Mouse (Mus musculus): ENCODE measurements around the gene Lrrc14b. TPM values are rescaled to one million over a fixed set of nuclear protein-coding genes. Genes with fewer than 3 reads are reported as not detected.

Lrrc14b gene
- not detected in 2 replicates for polyA plus RNA-seq (2016; fragmentation: Nextera tagmentation; extraction: Ambion mirVana)

GRCm38 (mm10) chr13:74363859-74364235 is at the start of gene Lrrc14b:
TSS of gene Lrrc14b (minus strand) at chr13:74364005.
- Histone ChIP-seq H3K36me3 (replicated peaks) (peaks cover 24% of the 10 kb centered on the region), H3K4me1 (no peaks in the 10 kb centered on the region), H3K4me3 (replicated peaks) (no peak within 1 kb of the TSS), H3K27ac (no peak within 1 kb of the TSS), H3K9ac (no peak within 1 kb of the TSS), H3K27me3 (no peaks in the 10 kb centered on the region), H3K4me2 (no peak within 1 kb of the TSS), H3K9me3 (no peaks in the 10 kb centered on the region)
- WGBS: 89% methylated on average over 8 of the region's 8 CpGs
- no peak for ATAC-seq (ENCODE audit: low FRiP score)

DNA sequence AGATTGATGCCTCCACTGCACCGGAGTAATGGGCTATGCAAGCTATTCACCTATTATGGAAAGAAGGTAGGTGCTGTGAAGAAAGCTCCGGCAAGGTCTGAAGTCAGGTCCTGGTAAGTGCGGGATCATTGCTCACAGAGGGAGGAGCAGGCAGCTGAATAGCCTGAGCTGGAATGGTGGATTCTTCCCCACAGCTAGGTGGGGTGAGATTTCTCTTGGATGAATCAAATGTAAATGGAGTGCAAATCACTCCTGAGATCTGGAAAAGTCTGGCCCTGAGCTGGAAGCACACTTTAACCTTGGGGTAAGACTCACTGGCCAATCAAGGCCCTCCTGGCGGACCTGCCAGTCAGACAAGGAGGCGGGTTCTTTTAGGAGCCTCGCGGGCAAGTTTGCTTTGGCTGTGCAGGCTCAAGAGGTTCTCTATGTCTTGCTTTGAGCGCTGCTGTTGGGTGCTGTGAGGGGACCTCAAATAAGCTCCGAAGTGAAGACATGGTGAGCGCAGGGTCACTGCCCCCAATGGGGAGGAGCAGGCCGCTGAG is 35.6 kb upstream of the Lrrc14b start, which contains the start of gene Ftl1-ps1:
Ftl1-ps1 (plus strand) TSS at position 397 of the 542 bp plus-strand sequence.
- H3K9me3 ChIP-seq: no peaks in the 10 kb centered on the region
- H3K4me1 ChIP-seq: no peaks in the 10 kb centered on the region
- 11% methylated on average over 11 of the region's 11 CpGs for WGBS
- H3K27ac ChIP-seq: no peak within 1 kb of the TSS
- 0 out of 2 replicates have a peak, but pooled peaks cover 4% of the 10 kb centered on the region for H3K27me3 ChIP-seq
- no peak within 1 kb of the TSS for H3K9ac ChIP-seq
- no peak for ATAC-seq (ENCODE audit: low FRiP score)
- H3K4me2 ChIP-seq: peak within 1 kb of the TSS; percentile 27
- no peaks in the 10 kb centered on the region for H3K36me3 ChIP-seq (replicated peaks)
- no peak within 1 kb of the TSS for H3K4me3 ChIP-seq (replicated peaks)

- Histone ChIP-seq H3K27me3 (no peaks in the 10 kb centered on the region), H3K27ac (no peak overlapping the region), H3K9ac (no peak overlapping the region), H3K9me3 (no peaks in the 10 kb centered on the region), H3K4me2 (no peak overlapping the region), H3K4me1 (peaks cover 6% of the 10 kb centered on the region; the same call in 1 of the 2 replicates), H3K4me3 (replicated peaks) (no peak overlapping the region), H3K36me3 (replicated peaks) (no peaks in the 10 kb centered on the region)
- 76% methylated on average over 2 of the region's 2 CpGs for WGBS
- peak; percentile 65 for ATAC-seq (ENCODE audit: low FRiP score)
Measured at GRCm38 (mm10) chr13:74391156-74391555, 27.4 kb upstream of the Lrrc14b start.

DNA sequence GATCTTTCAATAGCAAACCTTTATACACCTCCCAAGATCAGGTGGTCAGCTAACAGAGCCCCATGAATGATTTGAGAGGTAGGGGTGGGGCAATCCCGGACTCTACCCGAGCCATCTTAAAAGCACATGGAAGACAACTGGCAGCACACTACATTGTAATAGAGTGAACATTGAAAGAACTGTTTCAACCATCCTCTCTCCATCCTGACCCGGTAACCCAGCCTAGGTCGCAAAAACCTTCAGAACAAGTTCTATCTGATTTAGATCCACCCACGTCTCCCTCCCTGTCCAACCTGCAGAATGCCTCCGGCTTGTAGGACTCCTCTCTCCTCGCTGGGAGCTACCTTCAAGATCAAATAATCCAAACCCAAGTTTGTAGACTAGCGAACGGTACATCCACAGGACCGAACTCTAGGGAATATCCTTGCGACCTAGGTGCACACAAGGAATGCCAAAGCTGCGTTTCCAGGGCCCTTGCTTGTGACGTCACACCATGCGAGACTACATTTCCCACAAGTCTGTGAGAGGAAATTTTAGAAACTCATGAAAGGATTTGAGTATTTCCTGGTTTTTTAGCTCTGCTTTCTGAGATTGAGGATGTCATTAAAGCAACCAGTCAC is 26.7 kb upstream of the Lrrc14b start, which contains the start of gene Zfp72:
Zfp72 (minus strand) TSS at position 466 of the 620 bp plus-strand sequence.
- Histone ChIP-seq H3K27me3 (no peaks in the 10 kb centered on the region), H3K4me3 (replicated peaks) (peak within 1 kb of the TSS; percentile 56), H3K36me3 (replicated peaks) (no peaks in the 10 kb centered on the region), H3K27ac (no peak within 1 kb of the TSS), H3K4me2 (peak within 1 kb of the TSS; percentile 63), H3K9ac (peak within 1 kb of the TSS; percentile 50), H3K4me1 (peaks cover 6% of the 10 kb centered on the region; the same call in 1 of the 2 replicates), H3K9me3 (no peaks in the 10 kb centered on the region)
- 3% methylated on average over 14 of the region's 14 CpGs for WGBS
- peak; percentile 90 for ATAC-seq (ENCODE audit: low FRiP score)

- Histone ChIP-seq H3K27ac (no peak overlapping the region), H3K4me3 (replicated peaks) (peak overlapping the region; percentile 56), H3K36me3 (replicated peaks) (no peaks in the 10 kb centered on the region), H3K9ac (no peak overlapping the region), H3K27me3 (no peaks in the 10 kb centered on the region), H3K4me1 (peaks cover 6% of the 10 kb centered on the region; the same call in 1 of the 2 replicates), H3K4me2 (peak overlapping the region; percentile 63), H3K9me3 (no peaks in the 10 kb centered on the region)
- no peak for ATAC-seq (ENCODE audit: low FRiP score)
- WGBS: 68% methylated on average over 6 of the region's 6 CpGs
Measured at GRCm38 (mm10) chr13:74389730-74390129, 25.9 kb upstream of the Lrrc14b start.

- no peaks in the 10 kb centered on the region for H3K36me3 ChIP-seq (replicated peaks)
- peaks cover 12% of the 10 kb centered on the region; the same call in 1 of the 2 replicates for H3K4me1 ChIP-seq
- ATAC-seq (ENCODE audit: low FRiP score): peak; percentile 30; the same call in 1 of the 2 replicates
- WGBS: 20% methylated on average over 3 of the region's 3 CpGs
- no peak overlapping the region for H3K4me2 ChIP-seq
- no peak overlapping the region for H3K27ac ChIP-seq
- no peak overlapping the region for H3K9ac ChIP-seq
- H3K9me3 ChIP-seq: no peaks in the 10 kb centered on the region
- H3K27me3 ChIP-seq: 0 out of 2 replicates have a peak, but pooled peaks cover 5% of the 10 kb centered on the region
- H3K4me3 ChIP-seq (replicated peaks): no peak overlapping the region
Measured at GRCm38 (mm10) chr13:74382289-74382688, 18.5 kb upstream of the Lrrc14b start.

GRCm38 (mm10) chr13:74381533-74382276 is 17.9 kb upstream of the Lrrc14b start:
- no peak overlapping the region for H3K9ac ChIP-seq
- 68% methylated on average over 10 of the region's 10 CpGs for WGBS
- H3K9me3 ChIP-seq: no peaks in the 10 kb centered on the region
- H3K27me3 ChIP-seq: 0 out of 2 replicates have a peak, but pooled peaks cover 5% of the 10 kb centered on the region
- H3K27ac ChIP-seq: no peak overlapping the region
- H3K4me3 ChIP-seq (replicated peaks): no peak overlapping the region
- H3K4me1 ChIP-seq: peaks cover 12% of the 10 kb centered on the region; the same call in 1 of the 2 replicates
- ATAC-seq (ENCODE audit: low FRiP score): peak; percentile 11; the same call in 1 of the 2 replicates
- no peaks in the 10 kb centered on the region for H3K36me3 ChIP-seq (replicated peaks)
- no peak overlapping the region for H3K4me2 ChIP-seq

GRCm38 (mm10) chr13:74363176-74363858 is 488 bp downstream of the Lrrc14b start:
- no peaks in the 10 kb centered on the region for H3K27me3 ChIP-seq
- H3K4me1 ChIP-seq: no peaks in the 10 kb centered on the region
- no peak overlapping the region for H3K27ac ChIP-seq
- no peak overlapping the region for H3K9ac ChIP-seq
- no peak overlapping the region for H3K4me2 ChIP-seq
- H3K4me3 ChIP-seq (replicated peaks): no peak overlapping the region
- 92% methylated on average over 13 of the region's 13 CpGs for WGBS
- peak; percentile 30; the same call in 1 of the 2 replicates for ATAC-seq (ENCODE audit: low FRiP score)
- H3K36me3 ChIP-seq (replicated peaks): peaks cover 29% of the 10 kb centered on the region
- H3K9me3 ChIP-seq: no peaks in the 10 kb centered on the region

DNA sequence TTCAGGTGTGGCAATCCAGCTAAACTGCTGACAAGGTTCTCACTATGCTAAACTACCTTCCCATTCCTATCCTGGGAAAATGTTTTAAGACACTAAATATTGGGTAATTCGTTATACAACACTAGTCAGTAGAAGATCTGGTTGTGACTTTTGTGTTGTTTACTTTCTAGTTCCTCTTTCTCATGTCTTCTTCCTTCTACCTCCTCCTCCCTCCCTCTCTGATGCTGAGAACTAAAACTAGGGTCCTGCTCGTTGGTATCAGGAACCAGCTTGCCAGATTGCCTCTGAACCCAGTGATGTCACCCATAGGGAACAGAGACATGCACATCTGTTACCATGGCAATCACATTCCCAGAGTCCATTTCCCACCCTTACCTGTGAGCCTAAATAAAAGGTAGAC is 1.6 kb downstream of the Lrrc14b start:
- Histone ChIP-seq H3K4me3 (replicated peaks) (no peak overlapping the region), H3K27me3 (no peaks in the 10 kb centered on the region), H3K36me3 (replicated peaks) (peaks cover 35% of the 10 kb centered on the region), H3K4me2 (no peak overlapping the region), H3K9ac (no peak overlapping the region), H3K27ac (no peak overlapping the region), H3K9me3 (no peaks in the 10 kb centered on the region), H3K4me1 (no peaks in the 10 kb centered on the region)
- 84% methylated on average over 2 of the region's 2 CpGs for WGBS
- ATAC-seq (ENCODE audit: low FRiP score): no peak

GRCm38 (mm10) chr13:74356491-74356890 is 7.3 kb downstream of the Lrrc14b start:
- 95% methylated on average over 13 of the region's 13 CpGs for WGBS
- H3K27me3 ChIP-seq: no peaks in the 10 kb centered on the region
- H3K4me2 ChIP-seq: no peak overlapping the region
- H3K4me3 ChIP-seq (replicated peaks): no peak overlapping the region
- H3K27ac ChIP-seq: no peak overlapping the region
- H3K36me3 ChIP-seq (replicated peaks): peaks cover 66% of the 10 kb centered on the region
- no peak for ATAC-seq (ENCODE audit: low FRiP score)
- H3K4me1 ChIP-seq: no peaks in the 10 kb centered on the region
- no peak overlapping the region for H3K9ac ChIP-seq
- H3K9me3 ChIP-seq: no peaks in the 10 kb centered on the region

GRCm38 (mm10) chr13:74350435-74350906 is 13.3 kb downstream of the Lrrc14b start:
- ATAC-seq (ENCODE audit: low FRiP score): peak; percentile 63; the same call in 1 of the 2 replicates
- Histone ChIP-seq H3K4me2 (peak overlapping the region; percentile 53), H3K9me3 (no peaks in the 10 kb centered on the region), H3K9ac (peak overlapping the region; percentile 77), H3K4me3 (replicated peaks) (peak overlapping the region; percentile 57), H3K4me1 (peaks cover 20% of the 10 kb centered on the region), H3K36me3 (replicated peaks) (peaks cover 23% of the 10 kb centered on the region), H3K27me3 (no peaks in the 10 kb centered on the region), H3K27ac (peak overlapping the region; percentile 37; the same call in 1 of the 2 replicates)
- 1% methylated on average over 15 of the region's 15 CpGs for WGBS

Measured in forebrain, embryonic 12.5 days (tissue).